Mouse (Mus musculus) stomach, embryonic 14.5 days (tissue): ENCODE data around the gene Hist1h2ah. TPM values are rescaled to one million over a fixed set of nuclear protein-coding genes. Genes with fewer than 3 reads are reported as not detected.
"Not testable (repeated sequence)": the region's sequence is repeated elsewhere in the genome, so short reads cannot be mapped to it uniquely, and the experiment has no call there.

ENCODE experiments used
- ATAC-seq: fragments of 200-750 bp; cut with Nextera tagmentation; 2 replicates; pipeline ENCODE4 v1.8.0; 2017; ENCODE audit warnings: low read depth, moderate TSS enrichment; ENCODE audit not compliant: insufficient number of reproducible peaks, insufficient read depth, low FRiP score
- H3K27ac ChIP-seq: fragments of 300-500 bp; sonication (generic); 2 replicates; pipeline ENCODE4 v1.5.1; 2014; ENCODE audit warnings: mild to moderate bottlenecking, low read length, moderate library complexity, mixed read lengths
- H3K27me3 ChIP-seq: fragments of 300-500 bp; sonication (generic); 2 replicates; pipeline ENCODE4 v1.6.1; 2014; ENCODE audit warnings: low read length, control low read depth, mixed read lengths; ENCODE audit not compliant: control insufficient read depth, insufficient read depth
- H3K36me3 ChIP-seq: fragments of 300-500 bp; sonication (generic); 2 replicates; pipeline ENCODE4 v1.6.1; 2014; ENCODE audit warnings: mild to moderate bottlenecking, control low read depth, low read length, moderate library complexity, mixed read lengths; ENCODE audit not compliant: control insufficient read depth, insufficient read depth
- H3K4me1 ChIP-seq: fragments of 300-500 bp; sonication (generic); 2 replicates; pipeline ENCODE4 v1.6.1; 2014; ENCODE audit warnings: low read length, control low read depth, mixed read lengths; ENCODE audit not compliant: control insufficient read depth, insufficient read depth
- H3K4me2 ChIP-seq: fragments of 300-500 bp; sonication (generic); replicated peaks from 2 replicates; pipeline ENCODE4 v1.6.1; 2014; ENCODE audit warnings: low read depth, low read length, control low read depth
- H3K4me3 ChIP-seq: fragments of 300-500 bp; sonication (generic); 2 replicates; pipeline ENCODE4 v1.5.1; 2014; ENCODE audit warnings: low read depth, low read length, control low read depth
- H3K9ac ChIP-seq: fragments of 300-500 bp; sonication (generic); replicated peaks from 2 replicates; pipeline ENCODE4 v1.6.1; 2014; ENCODE audit warnings: low read depth, mild to moderate bottlenecking, control low read depth, low read length, moderate library complexity, mixed read lengths
- H3K9me3 ChIP-seq: fragments of 300-500 bp; sonication (generic); 2 replicates; pipeline ENCODE4 v1.6.1; 2016; ENCODE audit warnings: low read depth, low read length, control low read depth; ENCODE audit not compliant: control insufficient read depth
- WGBS: fragments of 180-500 bp; shearing (Covaris S2); extraction: QIAGEN DNeasy Blood & Tissue Kit; methylation state at CpG from one replicate; pipeline ENCODE4 v1.1.7; 2014; 5-methylcytosine and 5-hydroxymethylcytosine counted together
- polyA plus RNA-seq: library from polyadenylated mRNA; unstranded; fragments of >200 nt; fragmentation: Nextera tagmentation; extraction: Ambion mirVana; gene quantifications from 2 replicates; pipeline ENCODE4 v1.2.1, GENCODE M21; 2014

The Hist1h2ah gene
- polyA plus RNA-seq, result 10.3 and 12.7 TPM in 2 replicates

DNA sequence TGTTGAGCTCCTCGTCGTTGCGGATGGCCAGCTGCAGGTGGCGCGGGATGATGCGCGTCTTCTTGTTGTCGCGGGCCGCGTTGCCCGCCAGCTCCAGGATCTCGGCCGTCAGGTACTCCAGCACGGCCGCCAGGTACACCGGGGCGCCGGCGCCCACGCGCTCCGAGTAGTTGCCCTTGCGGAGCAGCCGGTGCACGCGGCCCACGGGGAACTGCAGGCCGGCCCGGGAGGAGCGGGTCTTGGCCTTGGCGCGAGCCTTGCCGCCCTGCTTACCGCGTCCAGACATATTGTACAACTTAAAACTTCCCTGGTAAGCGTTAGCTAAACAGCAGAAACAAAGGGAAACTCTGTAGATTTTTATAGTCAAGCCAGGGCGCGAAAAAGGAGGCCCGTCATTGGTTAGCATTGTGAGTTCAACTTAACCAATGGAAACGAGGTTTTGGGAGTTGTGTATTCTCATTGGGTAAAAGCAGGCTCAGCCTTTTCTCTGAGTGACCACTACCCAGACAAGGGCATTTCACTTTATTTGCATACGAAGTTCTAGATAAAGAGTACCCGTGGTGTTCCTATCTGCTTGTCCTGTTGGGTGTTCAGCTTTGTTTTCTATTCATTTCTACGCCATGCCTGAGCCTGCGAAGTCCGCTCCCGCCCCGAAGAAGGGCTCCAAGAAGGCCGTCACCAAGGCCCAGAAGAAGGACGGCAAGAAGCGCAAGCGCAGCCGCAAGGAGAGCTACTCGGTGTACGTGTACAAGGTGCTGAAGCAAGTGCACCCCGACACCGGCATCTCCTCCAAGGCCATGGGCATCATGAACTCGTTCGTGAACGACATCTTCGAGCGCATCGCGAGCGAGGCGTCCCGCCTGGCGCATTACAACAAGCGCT lies at the start of gene Hist1h2ah, which contains the start of gene Hist1h2bk:
Hist1h2ah (minus strand) TSS at position 302 of the 882 bp plus-strand sequence.
Hist1h2bk (plus strand) TSS at position 604 of the 882 bp plus-strand sequence.
- peak; percentile 98 for ATAC-seq
- peak within 1 kb of the TSS; percentile 87 for H3K27ac ChIP-seq
- H3K36me3 ChIP-seq, H3K27me3 ChIP-seq, H3K4me1 ChIP-seq, H3K9me3 ChIP-seq: not testable (repeated sequence)
- under 1% methylated on average over 21 of the region's 69 CpGs for WGBS
- H3K9ac ChIP-seq, result peak within 1 kb of the TSS; percentile 47
- peak within 1 kb of the TSS; percentile 32 for H3K4me3 ChIP-seq
- H3K4me2 ChIP-seq, result peak within 1 kb of the TSS; percentile 66

GRCm38 (mm10) chr13:22084140-22084539 lies 48.8 kb upstream of the Hist1h2ah start, which contains the start of gene Vmn1r188:
Gene Vmn1r188 (plus strand): TSS chr13:22084440.
- ATAC-seq, H3K4me1 ChIP-seq, H3K36me3 ChIP-seq, H3K4me3 ChIP-seq, H3K27ac ChIP-seq, H3K4me2 ChIP-seq, H3K9me3 ChIP-seq, H3K9ac ChIP-seq, H3K27me3 ChIP-seq: not testable (repeated sequence)
- WGBS, result 75% methylated on average over 1 of the region's 1 CpGs

DNA sequence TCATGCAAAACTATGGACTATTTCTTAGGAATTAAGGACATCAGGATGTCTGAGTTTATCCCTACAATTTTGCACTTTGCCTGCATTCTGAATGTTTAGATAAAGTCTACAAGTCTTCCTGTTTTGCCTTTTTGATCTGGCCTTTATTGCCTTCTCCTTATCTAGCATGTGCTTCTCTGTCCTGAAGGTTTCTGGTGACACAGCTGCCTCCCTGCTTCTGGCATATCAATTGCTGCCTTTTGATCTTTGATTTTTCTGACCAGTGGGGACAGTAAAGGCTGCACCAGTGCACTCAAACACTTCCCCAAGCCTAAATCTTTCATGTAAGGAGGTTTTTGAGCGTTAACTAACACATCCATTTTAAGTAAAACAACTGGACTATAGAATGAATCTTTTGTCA lies 28.1 kb upstream of the Hist1h2ah start:
- Histone ChIP-seq H3K4me3 (no peak overlapping the region), H3K9ac (no peak overlapping the region), H3K9me3 (no peaks in the 10 kb centered on the region), H3K4me1 (no peaks in the 10 kb centered on the region), H3K27ac (no peak overlapping the region), H3K36me3 (no peaks in the 10 kb centered on the region), H3K27me3 (no peaks in the 10 kb centered on the region), H3K4me2 (no peak overlapping the region)
- 56% methylated on average over 1 of the region's 1 CpGs for WGBS
- ATAC-seq, result no peak

DNA sequence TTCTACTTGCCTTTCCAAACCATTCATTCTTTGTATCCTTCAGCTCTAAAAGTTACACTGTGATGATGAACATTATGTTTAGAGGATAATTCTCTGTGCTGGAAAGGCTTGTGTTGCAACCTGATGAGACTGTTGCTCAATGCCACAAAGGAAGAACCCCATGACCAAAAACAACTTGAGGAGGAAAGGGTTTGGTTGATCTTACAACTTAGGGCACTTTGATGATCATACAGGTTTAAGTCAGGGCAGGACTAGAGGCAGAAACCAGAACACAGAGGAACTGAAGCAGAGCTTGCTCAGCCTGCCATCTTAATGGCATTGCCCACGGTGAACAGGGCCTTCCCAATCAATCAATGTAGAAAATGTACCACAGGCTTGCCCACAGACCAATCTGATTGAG lies 26.1 kb upstream of the Hist1h2ah start:
- no peak overlapping the region for H3K9ac ChIP-seq
- no peaks in the 10 kb centered on the region for H3K27me3 ChIP-seq
- ATAC-seq, result no peak
- no peaks in the 10 kb centered on the region for H3K36me3 ChIP-seq
- H3K4me2 ChIP-seq, result no peak overlapping the region
- H3K4me1 ChIP-seq, result no peaks in the 10 kb centered on the region
- no peaks in the 10 kb centered on the region for H3K9me3 ChIP-seq
- 58% methylated on average over 1 of the region's 1 CpGs for WGBS
- no peak overlapping the region for H3K4me3 ChIP-seq
- H3K27ac ChIP-seq, result no peak overlapping the region

- Histone ChIP-seq H3K4me3 (no peak overlapping the region), H3K27ac (no peak overlapping the region), H3K36me3 (no peaks in the 10 kb centered on the region), H3K27me3 (no peaks in the 10 kb centered on the region), H3K9ac (no peak overlapping the region), H3K9me3 (no peaks in the 10 kb centered on the region), H3K4me2 (no peak overlapping the region), H3K4me1 (no peaks in the 10 kb centered on the region; the same call in 1 of the 2 replicates)
- no peak for ATAC-seq
- 94% methylated on average over 1 of the region's 1 CpGs for WGBS
Observed at GRCm38 (mm10) chr13:22053754-22054153, 18.4 kb upstream of the Hist1h2ah start.

- H3K4me2 ChIP-seq, result peak overlapping the region; percentile 64
- no peaks in the 10 kb centered on the region for H3K27me3 ChIP-seq
- ATAC-seq, result no peak
- H3K9ac ChIP-seq, result no peak overlapping the region; the same call in 1 of the 2 replicates
- no peaks in the 10 kb centered on the region for H3K9me3 ChIP-seq
- no peaks in the 10 kb centered on the region; the same call in 1 of the 2 replicates for H3K4me1 ChIP-seq
- peak overlapping the region; percentile 35; the same call in 1 of the 2 replicates for H3K27ac ChIP-seq
- no peaks in the 10 kb centered on the region for H3K36me3 ChIP-seq
- WGBS, result 10% methylated on average over 5 of the region's 5 CpGs
- H3K4me3 ChIP-seq, result peak overlapping the region; percentile 30
Observed at GRCm38 (mm10) chr13:22051523-22051859, 16.1 kb upstream of the Hist1h2ah start.

GRCm38 (mm10) chr13:22050591-22051522 lies 15.5 kb upstream of the Hist1h2ah start:
- WGBS, result under 1% methylated on average over 52 of the region's 52 CpGs
- Histone ChIP-seq H3K4me2 (peak overlapping the region; percentile 64), H3K9me3 (no peaks in the 10 kb centered on the region), H3K27ac (peak overlapping the region; percentile 62), H3K27me3 (no peaks in the 10 kb centered on the region), H3K36me3 (no peaks in the 10 kb centered on the region), H3K4me1 (no peaks in the 10 kb centered on the region; the same call in 1 of the 2 replicates), H3K9ac (no peak overlapping the region; the same call in 1 of the 2 replicates), H3K4me3 (peak overlapping the region; percentile 30)
- ATAC-seq, result peak; percentile 93
